Mouse (Mus musculus) telencephalon, adult 2 months (tissue): ENCODE results near the gene Wasf2.
A peak's percentile ranks its signal among the peaks of the same experiment; 100 is the strongest.

Experiments used
- DNase-seq: peaks from one replicate; pipeline ENCODE4 v3.0.0-alpha.2; 2011; ENCODE audit warnings: low read depth, low spot score

Wasf2 gene

DNA sequence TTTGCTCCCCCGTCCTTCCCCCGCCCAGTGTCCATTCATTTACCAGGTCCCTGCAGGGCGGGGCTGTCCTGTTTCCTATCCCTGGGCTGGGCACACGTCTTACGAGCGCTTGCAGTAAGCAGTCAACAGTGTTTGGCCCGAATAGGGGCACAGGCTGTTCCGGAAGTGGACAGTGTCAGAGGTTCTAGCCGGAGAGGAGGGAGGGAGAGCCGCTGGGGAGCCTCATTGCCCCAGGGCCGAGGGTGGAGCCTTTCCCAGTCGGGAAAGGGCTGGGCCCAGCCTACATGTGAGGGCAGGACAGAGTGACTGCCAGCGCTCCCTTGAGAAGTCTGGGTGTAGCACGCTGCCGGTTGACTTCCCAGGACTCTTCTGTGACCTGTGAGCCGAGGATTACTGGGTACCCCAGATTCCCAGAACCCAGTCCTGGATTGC is 110.2 kb downstream of the Wasf2 start, which contains the start of gene Map3k6:
Gene Map3k6, plus strand, starts transcription at position 329 of the 432 bp plus-strand sequence.
- no peak for DNase-seq

- DNase-seq = peak; percentile 78
These were observed 110.9 kb downstream of the Wasf2 start for GRCm38 (mm10) chr4:133240934-133241908.

GRCm38 (mm10) chr4:133241910-133242309 is 111.6 kb downstream of the Wasf2 start:
- no peak for DNase-seq

DNA sequence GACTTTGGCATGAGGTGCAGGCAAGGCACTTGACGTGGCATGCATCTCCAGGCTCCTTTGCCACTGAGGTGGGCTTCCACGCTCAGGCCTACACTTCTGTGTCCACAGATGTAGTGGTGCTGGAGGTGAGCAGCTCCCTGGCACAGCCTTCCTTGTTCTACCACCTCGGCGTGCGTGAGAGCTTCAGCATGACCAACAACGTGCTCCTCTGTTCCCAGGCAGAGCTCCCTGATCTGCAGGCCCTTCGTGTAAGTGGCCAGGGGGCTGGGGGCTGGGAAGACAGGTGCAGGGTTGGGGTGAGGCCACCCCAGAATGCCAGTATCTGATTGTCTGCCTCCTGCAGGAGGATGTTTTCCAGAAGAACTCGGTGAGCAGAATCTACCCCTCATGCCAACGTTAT is 112.4 kb downstream of the Wasf2 start:
- no peak for DNase-seq

DNA sequence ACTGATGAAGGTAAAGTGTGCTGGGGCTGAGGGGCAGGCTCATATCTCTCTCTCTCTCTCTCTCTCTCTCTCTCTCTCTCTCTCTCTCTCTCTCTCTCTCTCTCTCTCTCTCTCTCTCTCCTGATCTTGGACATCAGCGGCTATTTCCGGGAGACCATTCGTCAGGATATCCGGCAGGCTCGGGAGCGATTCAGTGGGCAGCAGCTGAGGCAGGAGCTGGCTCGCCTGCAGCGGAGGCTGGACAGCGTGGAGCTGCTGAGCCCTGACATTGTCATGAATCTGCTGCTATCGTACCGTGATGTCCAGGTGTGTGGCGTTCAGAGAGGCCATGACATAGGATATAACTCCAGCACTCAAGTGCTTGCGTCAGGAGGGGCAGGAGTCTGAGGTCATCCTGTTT is 113.2 kb downstream of the Wasf2 start:
- DNase-seq = no peak

GRCm38 (mm10) chr4:133244289-133244688 is 114.0 kb downstream of the Wasf2 start:
- no peak for DNase-seq

DNA sequence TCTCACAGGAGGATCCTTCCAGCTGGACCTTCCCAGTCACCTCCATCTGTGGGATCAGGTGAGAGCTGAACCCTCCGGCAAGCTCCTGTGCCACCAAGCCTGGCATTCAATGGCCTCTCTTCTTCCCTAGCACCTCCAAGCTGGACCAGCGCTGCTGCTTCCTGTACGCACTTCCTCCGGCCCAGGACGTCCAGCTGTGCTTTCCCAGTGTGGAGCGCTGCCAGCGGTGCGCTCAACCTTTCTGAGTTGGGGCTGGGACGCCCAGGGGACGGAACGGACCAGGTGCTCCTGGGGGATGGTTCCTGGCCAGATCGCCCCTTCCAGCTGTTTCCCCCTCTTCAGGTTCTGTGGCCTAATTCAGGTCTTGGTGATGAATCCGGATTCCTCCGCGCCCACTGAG is 116.8 kb downstream of the Wasf2 start:
- no peak for DNase-seq

GRCm38 (mm10) chr4:133247806-133248449 is 117.6 kb downstream of the Wasf2 start:
- no peak for DNase-seq
